Mouse (Mus musculus) MEL (cell line): ENCODE measurements around the gene Myl6b. TPM values are rescaled to one million over a fixed set of nuclear protein-coding genes. Genes with fewer than 3 reads are reported as not detected.

ENCODE experiments used
- DNase-seq: peaks from one replicate; pipeline ENCODE4 v3.0.0; 2011; ENCODE audit warnings: low read depth, low spot score
- H3K27ac ChIP-seq: 2 replicates; pipeline ENCODE4 v1.5.1; 2012; ENCODE audit warnings: low read depth, mild to moderate bottlenecking, control low read depth, low read length, moderate library complexity; ENCODE audit not compliant: control insufficient read depth
- H3K27me3 ChIP-seq, 2 experiments: fragments of 150-350 bp in 1 of 2; sonication (generic) in 1 of 2; 2 replicates each; pipeline ENCODE4 v1.6.1; 2012; ENCODE audit warnings: low read length in 2 of 2, mild to moderate bottlenecking in 2 of 2, improper control_type of control experiment in 1 of 2, moderate library complexity in 1 of 2; ENCODE audit not compliant: insufficient read depth in 2 of 2, control insufficient read depth in 1 of 2
- H3K36me3 ChIP-seq, 2 experiments: 2 replicates each; pipeline ENCODE4 v1.6.1; 2012 to 2014; ENCODE audit warnings: low read length in 2 of 2, improper control_type of control experiment in 1 of 2, inconsistent platforms in 1 of 2, mild to moderate bottlenecking in 1 of 2; ENCODE audit not compliant: insufficient read depth in 2 of 2, control insufficient read depth in 1 of 2
- H3K4me1 ChIP-seq, 2 experiments: fragments of 150-350 bp in 1 of 2; sonication (generic) in 1 of 2; 2 replicates each; pipeline ENCODE4 v1.6.1; 2012; ENCODE audit warnings: low read length in 2 of 2, improper control_type of control experiment in 1 of 2, mild to moderate bottlenecking in 1 of 2; ENCODE audit not compliant: insufficient read depth in 2 of 2, control insufficient read depth in 1 of 2
- H3K4me3 ChIP-seq, 2 experiments: fragments of 150-350 bp in 1 of 2; sonication (generic) in 1 of 2; 2 replicates each; pipeline ENCODE4 v1.5.1; 2012; ENCODE audit warnings: low read depth in 2 of 2, low read length in 2 of 2, mild to moderate bottlenecking in 2 of 2, moderate library complexity in 2 of 2, control low read depth in 1 of 2, improper control_type of control experiment in 1 of 2; ENCODE audit not compliant: control insufficient read depth in 1 of 2, insufficient read depth in 1 of 2
- H3K79me2 ChIP-seq: 2 replicates; pipeline ENCODE4 v1.6.1; 2012; ENCODE audit warnings: mild to moderate bottlenecking, low read length, moderate library complexity; ENCODE audit not compliant: control insufficient read depth, poor library complexity, insufficient read depth
- H3K9ac ChIP-seq: 2 replicates; pipeline ENCODE4 v1.6.1; 2012; ENCODE audit warnings: low read depth, mild to moderate bottlenecking, control low read depth, low read length, moderate library complexity; ENCODE audit not compliant: control insufficient read depth, poor library complexity, severe bottlenecking
- H3K9me3 ChIP-seq: fragments of 150-350 bp; sonication (generic); replicated peaks from 2 replicates; pipeline ENCODE4 v1.6.1; 2012; ENCODE audit warnings: mild to moderate bottlenecking, low read length, improper control_type of control experiment, moderate library complexity; ENCODE audit not compliant: insufficient read depth
- CHD1 ChIP-seq: IDR thresholded peaks from 2 replicates; pipeline ENCODE4 v1.6.1; 2012; ENCODE audit warnings: low read depth, mild to moderate bottlenecking, inconsistent platforms, low read length, improper control_type of control experiment
- CTCF ChIP-seq, 3 experiments: IDR thresholded peaks in 2 of 3; conservative IDR thresholded peaks in 1 of 3; 2 replicates each; pipeline ENCODE4 v1.5.1; 2011 to 2012; ENCODE audit warnings: low read length in 3 of 3, low read depth in 2 of 3, mild to moderate bottlenecking in 2 of 3, improper control_type of control experiment in 1 of 3, inconsistent platforms in 1 of 3, mixed read lengths in 1 of 3, moderate library complexity in 1 of 3; ENCODE audit not compliant: control insufficient read depth in 1 of 3, insufficient read depth in 1 of 3, poor library complexity in 1 of 3, severe bottlenecking in 1 of 3
- E2F4 ChIP-seq: IDR thresholded peaks from 2 replicates; pipeline ENCODE4 v1.6.1; 2011; ENCODE audit warnings: low read depth, low read length, improper control_type of control experiment, borderline replicate concordance
- EP300 ChIP-seq, 2 experiments: IDR thresholded peaks; 2 replicates each; pipeline ENCODE4 v1.6.1; 2011; ENCODE audit warnings: improper control_type of control experiment in 2 of 2, low read length in 2 of 2, low read depth in 1 of 2, mild to moderate bottlenecking in 1 of 2
- ETS1 ChIP-seq: IDR thresholded peaks from 2 replicates; pipeline ENCODE4 v1.6.1; 2012; ENCODE audit warnings: low read depth, mild to moderate bottlenecking, inconsistent platforms, low read length, improper control_type of control experiment, moderate library complexity
- GATA1 ChIP-seq: IDR thresholded peaks from 2 replicates; pipeline ENCODE4 v1.6.1; 2011; ENCODE audit warnings: low read depth, low read length, improper control_type of control experiment
- JUND ChIP-seq: IDR thresholded peaks from 2 replicates; pipeline ENCODE4 v1.6.1; 2011; ENCODE audit warnings: low read depth, mild to moderate bottlenecking, improper control_type of control experiment, low read length
- KAT2A ChIP-seq: conservative IDR thresholded peaks from 2 replicates; pipeline ENCODE4 v1.6.1; 2012; ENCODE audit warnings: low read depth, low read length, improper control_type of control experiment, inconsistent platforms
- MAFK ChIP-seq: IDR thresholded peaks from 2 replicates; pipeline ENCODE4 v1.6.1; 2011; ENCODE audit warnings: low read depth, mild to moderate bottlenecking, low read length, improper control_type of control experiment, borderline replicate concordance
- MEF2A ChIP-seq: IDR thresholded peaks from 2 replicates; pipeline ENCODE4 v1.6.1; 2014; ENCODE audit warnings: low read depth, mild to moderate bottlenecking, inconsistent platforms, low read length, improper control_type of control experiment; ENCODE audit not compliant: poor library complexity, insufficient replicate concordance, severe bottlenecking; ENCODE audit errors: extremely low read depth
- MYB ChIP-seq: IDR thresholded peaks from 2 replicates; pipeline ENCODE4 v1.6.1; 2011; ENCODE audit warnings: mild to moderate bottlenecking, low read depth, low read length, improper control_type of control experiment
- NELFE ChIP-seq: IDR thresholded peaks from 2 replicates; pipeline ENCODE4 v1.6.1; 2011; ENCODE audit warnings: low read depth, low read length, improper control_type of control experiment
- NRF1 ChIP-seq: IDR thresholded peaks from 2 replicates; pipeline ENCODE4 v1.6.1; 2014; ENCODE audit warnings: low read depth, mild to moderate bottlenecking, inconsistent platforms, low read length, improper control_type of control experiment, moderate library complexity; ENCODE audit not compliant: poor library complexity, insufficient read depth, severe bottlenecking
- POLR2A ChIP-seq, 2 experiments: IDR thresholded peaks; 2 replicates each; pipeline ENCODE4 v1.6.1; 2011 to 2012; ENCODE audit warnings: low read length in 2 of 2, mild to moderate bottlenecking in 2 of 2, control low read depth in 1 of 2, improper control_type of control experiment in 1 of 2, low read depth in 1 of 2, moderate library complexity in 1 of 2; ENCODE audit not compliant: control insufficient read depth in 1 of 2, insufficient read depth in 1 of 2, poor library complexity in 1 of 2
- POLR2AphosphoS2 ChIP-seq: IDR thresholded peaks from 2 replicates; pipeline ENCODE4 v1.6.1; 2011; ENCODE audit warnings: low read length, improper control_type of control experiment
- RAD21 ChIP-seq: IDR thresholded peaks from 2 replicates; pipeline ENCODE4 v1.6.1; 2011; ENCODE audit warnings: mild to moderate bottlenecking, low read depth, low read length, improper control_type of control experiment
- SMC3 ChIP-seq: IDR thresholded peaks from 2 replicates; pipeline ENCODE4 v1.6.1; 2011; ENCODE audit warnings: low read depth, low read length, improper control_type of control experiment
- TBP ChIP-seq: IDR thresholded peaks from 2 replicates; pipeline ENCODE4 v1.8.0; 2011; ENCODE audit warnings: low read depth, low read length, improper control_type of control experiment
- TCF12 ChIP-seq: IDR thresholded peaks from 2 replicates; pipeline ENCODE4 v1.6.1; 2014; ENCODE audit warnings: low read depth, mild to moderate bottlenecking, inconsistent platforms, low read length, improper control_type of control experiment, moderate library complexity
- UBTF ChIP-seq: IDR thresholded peaks from 2 replicates; pipeline ENCODE4 v1.6.1; 2012; ENCODE audit warnings: low read depth, mild to moderate bottlenecking, inconsistent platforms, low read length, improper control_type of control experiment, moderate library complexity, borderline replicate concordance; ENCODE audit not compliant: insufficient read depth
- USF1 ChIP-seq: IDR thresholded peaks from 2 replicates; pipeline ENCODE4 v1.6.1; 2014; ENCODE audit warnings: low read depth, mild to moderate bottlenecking, inconsistent platforms, low read length, improper control_type of control experiment, moderate library complexity
- USF2 ChIP-seq, 2 experiments: IDR thresholded peaks; 2 replicates each; pipeline ENCODE4 v1.6.1; 2011 to 2012; ENCODE audit warnings: improper control_type of control experiment in 2 of 2, low read length in 2 of 2, borderline replicate concordance in 1 of 2, inconsistent platforms in 1 of 2, low read depth in 1 of 2, mild to moderate bottlenecking in 1 of 2; ENCODE audit not compliant: insufficient read depth in 1 of 2
- ZC3H11A ChIP-seq: IDR thresholded peaks from 2 replicates; pipeline ENCODE4 v1.6.1; 2012; ENCODE audit warnings: low read depth, mild to moderate bottlenecking, inconsistent platforms, low read length, improper control_type of control experiment
- ZKSCAN1 ChIP-seq: IDR thresholded peaks from 2 replicates; pipeline ENCODE4 v1.6.1; 2012; ENCODE audit warnings: low read depth, mild to moderate bottlenecking, inconsistent platforms, low read length, improper control_type of control experiment, moderate library complexity
- ZMIZ1 ChIP-seq: IDR thresholded peaks from 2 replicates; pipeline ENCODE4 v1.6.1; 2012; ENCODE audit warnings: low read depth, mild to moderate bottlenecking, inconsistent platforms, low read length, improper control_type of control experiment, moderate library complexity
- ZNF384 ChIP-seq: IDR thresholded peaks from 2 replicates; pipeline ENCODE4 v1.6.1; 2012; ENCODE audit warnings: low read depth, mild to moderate bottlenecking, inconsistent platforms, low read length, improper control_type of control experiment
- polyA plus RNA-seq, 2 experiments: library from polyadenylated mRNA; stranded (reverse) in 1 of 2; unstranded in 1 of 2; fragments of >175 nt in 1 of 2; fragments of >200 nt in 1 of 2; gene quantifications; 2 replicates each; pipeline versions ENCODE4 v1.2.1 to v1.2.4; 2012; ENCODE audit warnings: low replicate concordance in 2 of 2, low read depth in 1 of 2; ENCODE audit not compliant: insufficient read length in 2 of 2, insufficient read depth in 1 of 2, missing spikeins in 1 of 2
- total RNA-seq: library from RNA; depleted of rRNA; stranded (reverse); fragments of 300-350 nt; gene quantifications from 2 replicates; pipeline ENCODE4 v1.2.3, GENCODE M21; 2012

The Myl6b gene
- total and polyA plus RNA-seq, 3 experiments: 1.8 to 18.8 TPM; not detected in 1

GRCm38 (mm10) chr10:128547361-128548032 lies 49.0 kb upstream of the Myl6b start, which contains the start of gene Zc3h10 (continued):
- TF ChIP-seq CHD1: no peak; the same call in 1 of the 2 replicates
- peak; percentile 61; the same call in 1 of the 2 replicates for TF ChIP-seq NRF1
- no peak for TF ChIP-seq GATA1
- no peak for TF ChIP-seq UBTF
- TF ChIP-seq ETS1: peak; percentile 66
- TF ChIP-seq USF1: peak; percentile 66
- peak; percentile 81 for TF ChIP-seq NELFE

GRCm38 (mm10) chr10:128546787-128547186 lies 48.3 kb upstream of the Myl6b start:
- Histone ChIP-seq H3K27me3 (no peaks in the 10 kb centered on the region), H3K36me3 (peaks cover 0 to 8% of the 10 kb centered on the region in 2 experiments; a peak in 2 of 4 replicates), H3K79me2 (peaks cover 18% of the 10 kb centered on the region), H3K4me3 (peak overlapping the region; percentile 75 to 96), H3K27ac (peak overlapping the region; percentile 85), H3K9ac (peak overlapping the region; percentile 84), H3K9me3 (no peaks in the 10 kb centered on the region), H3K4me1 (peaks cover 0 to 16% of the 10 kb centered on the region in 2 experiments; a peak in 2 of 4 replicates)
- DNase-seq: no peak
- TF ChIP-seq POLR2A (IDR thresholded peaks at IDR 0.05; ENCODE audit: control insufficient read depth in 1 of 2, insufficient read depth in 1 of 2, low read depth in 1 of 2, low read length in 2 of 2, poor library complexity in 1 of 2) (no peak), JUND (no peak), E2F4 (no peak), GATA1 (0 out of 2 replicates have a peak, but pooled peaks have one; percentile 29), USF2 (IDR thresholded peaks at IDR 0.05; ENCODE audit: borderline replicate concordance in 1 of 2, insufficient read depth in 1 of 2, low read depth in 1 of 2, low read length in 2 of 2) (no peak), EP300 (IDR thresholded peaks at IDR 0.05; ENCODE audit: low read depth in 1 of 2, low read length in 2 of 2) (no peak), SMC3 (no peak), USF1 (no peak), TCF12 (no peak), TBP (peak; percentile 17; the same call in 1 of the 2 replicates), CTCF (IDR thresholded peaks at IDR 0.05 in 2 of 3, conservative IDR thresholded peaks at IDR 0.05 in 1 of 3; ENCODE audit: control insufficient read depth in 1 of 3, insufficient read depth in 1 of 3, low read depth in 2 of 3, low read length in 3 of 3, poor library complexity in 1 of 3, severe bottlenecking in 1 of 3) (no peak), POLR2AphosphoS2 (no peak)

- DNase-seq: peak; percentile 84
- H3K4me1 ChIP-seq: peaks cover 0 to 16% of the 10 kb centered on the region in 2 experiments; a peak in 2 of 4 replicates
- peaks cover 0 to 8% of the 10 kb centered on the region in 2 experiments; a peak in 2 of 4 replicates for H3K36me3 ChIP-seq
- H3K4me3 ChIP-seq: peak overlapping the region; percentile 75 to 96
- peak overlapping the region; percentile 84 for H3K9ac ChIP-seq
- H3K27ac ChIP-seq: peak overlapping the region; percentile 85
- H3K79me2 ChIP-seq: peaks cover 18% of the 10 kb centered on the region
- no peaks in the 10 kb centered on the region for H3K9me3 ChIP-seq
- no peaks in the 10 kb centered on the region for H3K27me3 ChIP-seq
- TF ChIP-seq MAFK: no peak
- no peak for TF ChIP-seq POLR2AphosphoS2
- TF ChIP-seq MYB: no peak
- TF ChIP-seq ZMIZ1: no peak
- TF ChIP-seq ZKSCAN1: no peak
- no peak for TF ChIP-seq EP300 (IDR thresholded peaks at IDR 0.05; ENCODE audit: low read depth in 1 of 2, low read length in 2 of 2)
- TF ChIP-seq USF2 (IDR thresholded peaks at IDR 0.05; ENCODE audit: borderline replicate concordance in 1 of 2, insufficient read depth in 1 of 2, low read depth in 1 of 2, low read length in 2 of 2): no peak
- peak; percentile 90 for TF ChIP-seq RAD21
- no peak for TF ChIP-seq KAT2A
- no peak for TF ChIP-seq MEF2A
- TF ChIP-seq USF1: peak; percentile 89
- peak; percentile 71 for TF ChIP-seq ZC3H11A
- TF ChIP-seq E2F4: no peak
- no peak for TF ChIP-seq ZNF384
- TF ChIP-seq POLR2A (IDR thresholded peaks at IDR 0.05; ENCODE audit: control insufficient read depth in 1 of 2, insufficient read depth in 1 of 2, low read depth in 1 of 2, low read length in 2 of 2, poor library complexity in 1 of 2): peak in 1 of 2 experiments; percentile 37; a peak in 1 of 4 replicates
- peak; percentile 22; the same call in 1 of the 2 replicates for TF ChIP-seq GATA1
These were observed 47.9 kb upstream of the Myl6b start for GRCm38 (mm10) chr10:128546361-128546760.
